Mouse (Mus musculus): ENCODE measurements around the gene Elf1. TPM values are rescaled to one million over a fixed set of nuclear protein-coding genes. Genes with fewer than 3 reads are reported as not detected.

Elf1 gene
- polyA plus RNA-seq, 1 experiment from 2014 or later = 8.3 TPM

DNA sequence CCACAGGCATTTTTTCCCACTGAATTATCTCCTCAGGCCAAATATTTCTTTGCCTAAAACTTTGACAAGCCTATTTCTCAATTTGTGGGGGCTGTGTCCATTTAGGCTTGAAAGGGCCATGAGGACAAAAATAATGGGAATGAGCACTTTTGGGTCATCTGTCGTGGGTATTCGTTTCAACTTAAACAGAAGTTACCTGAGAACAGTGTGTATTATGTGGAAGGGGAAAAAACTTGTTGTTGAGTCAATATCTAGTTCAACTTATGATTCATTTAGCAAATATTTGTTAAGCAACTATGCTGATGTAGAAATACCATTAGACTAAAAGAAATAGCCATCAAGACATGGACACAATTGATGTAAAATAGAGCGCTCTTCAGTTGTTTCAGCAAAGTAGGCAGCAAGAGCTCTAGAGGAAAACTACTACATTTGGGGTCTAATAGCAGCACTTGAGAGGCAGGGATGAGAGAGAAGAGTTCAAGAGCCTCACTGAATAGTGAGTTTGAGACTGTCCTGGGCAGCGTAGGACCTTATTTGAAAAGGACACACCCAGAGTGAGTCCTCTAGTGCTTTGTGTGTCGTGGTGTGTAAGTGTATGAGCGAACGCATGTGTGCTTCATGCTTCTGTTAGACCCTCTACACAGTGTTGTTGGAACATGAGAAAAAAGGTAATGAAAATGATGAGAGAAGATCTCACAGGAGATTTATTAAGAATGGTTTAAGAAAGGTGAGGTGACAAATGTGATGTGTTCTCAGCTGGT is 23.4 kb downstream of the Elf1 start:
- no peak for DNase-seq (ENCODE audit: low spot score, missing footprints)
- no peaks in the 10 kb centered on the region for H3K4me1 ChIP-seq (ENCODE audit: control insufficient read depth, insufficient read depth, low read length)
- H3K27ac ChIP-seq (ENCODE audit: low read depth, low read length) = no peak overlapping the region
- 96% methylated on average over 7 of the region's 7 CpGs for WGBS
- no peak overlapping the region for H3K9ac ChIP-seq (ENCODE audit: low read length)
- no peaks in the 10 kb centered on the region for H3K27me3 ChIP-seq (ENCODE audit: control insufficient read depth, insufficient read depth, low read length)
- no peak for ATAC-seq (ENCODE audit: low FRiP score)
- H3K4me3 ChIP-seq (ENCODE audit: low read depth, low read length) = no peak overlapping the region
- no peaks in the 10 kb centered on the region for H3K9me3 ChIP-seq (ENCODE audit: control insufficient read depth, low read length)
- no peak overlapping the region for H3K4me2 ChIP-seq
- H3K36me3 ChIP-seq (ENCODE audit: control insufficient read depth, insufficient read depth, low read length) = no peaks in the 10 kb centered on the region

- no peak overlapping the region for H3K4me3 ChIP-seq (ENCODE audit: low read depth, low read length)
- no peaks in the 10 kb centered on the region for H3K36me3 ChIP-seq (ENCODE audit: control insufficient read depth, insufficient read depth, low read length)
- DNase-seq (ENCODE audit: low spot score, missing footprints) = no peak
- H3K27me3 ChIP-seq (ENCODE audit: control insufficient read depth, insufficient read depth, low read length) = no peaks in the 10 kb centered on the region
- H3K4me1 ChIP-seq (ENCODE audit: control insufficient read depth, insufficient read depth, low read length) = no peaks in the 10 kb centered on the region
- H3K27ac ChIP-seq (ENCODE audit: low read depth, low read length) = no peak overlapping the region
- no peak for ATAC-seq (ENCODE audit: low FRiP score)
- no peak overlapping the region for H3K9ac ChIP-seq (ENCODE audit: low read length)
- H3K9me3 ChIP-seq (ENCODE audit: control insufficient read depth, low read length) = no peaks in the 10 kb centered on the region
- no peak overlapping the region for H3K4me2 ChIP-seq
- 81% methylated on average over 9 of the region's 9 CpGs for WGBS
Measured at GRCm38 (mm10) chr14:79506207-79506606, 25.2 kb downstream of the Elf1 start.

GRCm38 (mm10) chr14:79507846-79508245 is 26.9 kb downstream of the Elf1 start:
- DNase-seq (ENCODE audit: low spot score, missing footprints) (no peak), ATAC-seq (ENCODE audit: low FRiP score) (no peak)
- Histone ChIP-seq H3K9ac (ENCODE audit: low read length) (no peak overlapping the region), H3K4me2 (no peak overlapping the region), H3K27me3 (ENCODE audit: control insufficient read depth, insufficient read depth, low read length) (no peaks in the 10 kb centered on the region), H3K4me3 (ENCODE audit: low read depth, low read length) (no peak overlapping the region), H3K9me3 (ENCODE audit: control insufficient read depth, low read length) (no peaks in the 10 kb centered on the region), H3K4me1 (ENCODE audit: control insufficient read depth, insufficient read depth, low read length) (no peaks in the 10 kb centered on the region), H3K27ac (ENCODE audit: low read depth, low read length) (no peak overlapping the region), H3K36me3 (ENCODE audit: control insufficient read depth, insufficient read depth, low read length) (no peaks in the 10 kb centered on the region)
- 68% methylated on average over 1 of the region's 1 CpGs for WGBS

DNA sequence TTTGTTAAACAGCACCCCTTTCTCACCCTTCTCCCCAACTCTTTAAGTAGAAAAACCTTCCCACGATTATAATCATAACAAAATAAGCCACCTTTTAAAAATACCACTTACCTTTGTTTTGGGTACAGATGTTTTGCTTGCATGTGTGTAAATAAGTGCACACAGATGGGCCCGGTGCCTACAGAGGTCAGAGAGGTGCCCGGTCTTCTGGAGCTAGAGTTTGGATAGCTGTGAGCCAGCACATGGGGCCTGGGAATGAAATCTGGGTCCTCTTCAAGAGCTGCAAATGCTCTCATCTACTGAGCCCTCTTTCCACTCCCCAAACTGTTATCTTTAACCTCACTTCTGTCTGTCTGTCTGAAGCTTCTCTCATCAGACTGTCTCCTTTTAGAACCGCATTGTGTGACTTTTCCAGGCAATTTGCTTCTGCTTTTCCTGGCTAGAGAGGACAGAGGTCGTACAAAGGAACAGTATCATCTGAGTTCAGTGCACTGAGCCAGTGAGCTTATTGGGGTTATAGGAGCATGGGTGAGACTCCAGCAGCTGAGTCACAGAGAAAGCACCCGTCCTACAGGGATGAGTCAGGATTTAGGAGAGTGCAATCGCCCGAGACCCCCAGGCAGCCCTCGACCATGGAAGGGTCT is 27.8 kb downstream of the Elf1 start:
- WGBS = 85% methylated on average over 9 of the region's 9 CpGs
- no peaks in the 10 kb centered on the region for H3K9me3 ChIP-seq (ENCODE audit: control insufficient read depth, low read length)
- H3K27ac ChIP-seq (ENCODE audit: low read depth, low read length) = no peak overlapping the region
- no peaks in the 10 kb centered on the region for H3K4me1 ChIP-seq (ENCODE audit: control insufficient read depth, insufficient read depth, low read length)
- no peaks in the 10 kb centered on the region for H3K36me3 ChIP-seq (ENCODE audit: control insufficient read depth, insufficient read depth, low read length)
- DNase-seq (ENCODE audit: low spot score, missing footprints) (no peak), ATAC-seq (ENCODE audit: low FRiP score) (no peak)
- H3K27me3 ChIP-seq (ENCODE audit: control insufficient read depth, insufficient read depth, low read length) = no peaks in the 10 kb centered on the region
- no peak overlapping the region for H3K4me3 ChIP-seq (ENCODE audit: low read depth, low read length)
- H3K4me2 ChIP-seq = no peak overlapping the region
- no peak overlapping the region for H3K9ac ChIP-seq (ENCODE audit: low read length)

DNA sequence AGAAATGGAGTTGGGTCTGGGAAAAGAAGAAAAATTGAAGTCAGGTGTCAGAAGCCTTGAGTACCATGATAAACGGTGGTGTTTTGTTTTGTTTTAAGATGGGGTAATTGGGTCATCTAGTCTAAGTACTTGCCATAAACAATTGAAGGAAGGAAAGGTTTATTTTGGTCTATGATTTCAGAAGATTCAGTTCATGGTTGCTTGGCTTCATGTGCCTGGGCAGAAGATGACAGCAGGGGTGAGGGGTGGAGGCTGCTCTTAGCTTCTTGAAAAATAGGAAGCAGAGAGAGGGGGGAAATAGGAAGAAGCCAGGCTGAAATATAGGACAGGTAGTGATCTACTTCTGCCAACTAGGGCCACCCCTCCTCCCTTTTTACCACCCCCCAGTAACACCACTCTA is 30.5 kb downstream of the Elf1 start:
- ATAC-seq (ENCODE audit: low FRiP score) = no peak
- no peak overlapping the region for H3K4me3 ChIP-seq (ENCODE audit: low read depth, low read length)
- DNase-seq (ENCODE audit: low spot score, missing footprints) = no peak
- no peak overlapping the region for H3K27ac ChIP-seq (ENCODE audit: low read depth, low read length)
- no peaks in the 10 kb centered on the region for H3K36me3 ChIP-seq (ENCODE audit: control insufficient read depth, insufficient read depth, low read length)
- no peak overlapping the region for H3K9ac ChIP-seq (ENCODE audit: low read length)
- no peaks in the 10 kb centered on the region for H3K9me3 ChIP-seq (ENCODE audit: control insufficient read depth, low read length)
- no peaks in the 10 kb centered on the region for H3K27me3 ChIP-seq (ENCODE audit: control insufficient read depth, insufficient read depth, low read length)
- no peak overlapping the region for H3K4me2 ChIP-seq
- no peaks in the 10 kb centered on the region for H3K4me1 ChIP-seq (ENCODE audit: control insufficient read depth, insufficient read depth, low read length)
- 91% methylated on average over 1 of the region's 1 CpGs for WGBS

- H3K27me3 ChIP-seq (ENCODE audit: control insufficient read depth, insufficient read depth, low read length) = no peaks in the 10 kb centered on the region
- H3K9ac ChIP-seq (ENCODE audit: low read length) = no peak overlapping the region
- H3K27ac ChIP-seq (ENCODE audit: low read depth, low read length) = no peak overlapping the region
- no peak overlapping the region for H3K4me2 ChIP-seq
- WGBS = 75% methylated on average over 2 of the region's 2 CpGs
- H3K36me3 ChIP-seq (ENCODE audit: control insufficient read depth, insufficient read depth, low read length) = no peaks in the 10 kb centered on the region
- ATAC-seq (ENCODE audit: low FRiP score) = no peak
- no peaks in the 10 kb centered on the region for H3K4me1 ChIP-seq (ENCODE audit: control insufficient read depth, insufficient read depth, low read length)
- no peaks in the 10 kb centered on the region for H3K9me3 ChIP-seq (ENCODE audit: control insufficient read depth, low read length)
- H3K4me3 ChIP-seq (ENCODE audit: low read depth, low read length) = no peak overlapping the region
- DNase-seq (ENCODE audit: low spot score, missing footprints) = no peak
Measured at GRCm38 (mm10) chr14:79513951-79514350, 33.0 kb downstream of the Elf1 start.

DNA sequence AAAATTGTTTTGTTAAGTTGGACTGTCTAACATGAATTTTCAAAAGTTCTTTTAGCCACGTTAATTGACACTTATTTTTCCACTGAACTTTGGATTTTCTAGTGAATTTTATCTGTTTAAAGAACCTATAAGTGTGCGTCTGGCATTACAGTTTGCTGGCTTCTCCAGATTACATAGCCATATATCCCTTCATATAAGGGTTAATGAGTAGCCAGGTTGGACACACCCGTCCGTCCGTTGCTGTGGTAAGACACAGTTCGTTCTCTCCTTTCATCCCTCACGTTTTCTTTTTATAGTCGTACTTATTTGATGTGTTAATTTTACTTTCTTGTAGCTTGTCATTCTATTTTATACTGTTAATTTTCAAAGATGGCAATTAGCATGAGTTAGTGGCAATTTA is 34.1 kb downstream of the Elf1 start:
- Histone ChIP-seq H3K9me3 (ENCODE audit: control insufficient read depth, low read length) (no peaks in the 10 kb centered on the region), H3K27me3 (ENCODE audit: control insufficient read depth, insufficient read depth, low read length) (no peaks in the 10 kb centered on the region), H3K36me3 (ENCODE audit: control insufficient read depth, insufficient read depth, low read length) (no peaks in the 10 kb centered on the region), H3K4me3 (ENCODE audit: low read depth, low read length) (no peak overlapping the region), H3K4me2 (no peak overlapping the region), H3K27ac (ENCODE audit: low read depth, low read length) (no peak overlapping the region), H3K4me1 (ENCODE audit: control insufficient read depth, insufficient read depth, low read length) (no peaks in the 10 kb centered on the region), H3K9ac (ENCODE audit: low read length) (no peak overlapping the region)
- no peak for DNase-seq (ENCODE audit: low spot score, missing footprints)
- ATAC-seq (ENCODE audit: low FRiP score) = no peak
- WGBS = 92% methylated on average over 8 of the region's 8 CpGs

DNA sequence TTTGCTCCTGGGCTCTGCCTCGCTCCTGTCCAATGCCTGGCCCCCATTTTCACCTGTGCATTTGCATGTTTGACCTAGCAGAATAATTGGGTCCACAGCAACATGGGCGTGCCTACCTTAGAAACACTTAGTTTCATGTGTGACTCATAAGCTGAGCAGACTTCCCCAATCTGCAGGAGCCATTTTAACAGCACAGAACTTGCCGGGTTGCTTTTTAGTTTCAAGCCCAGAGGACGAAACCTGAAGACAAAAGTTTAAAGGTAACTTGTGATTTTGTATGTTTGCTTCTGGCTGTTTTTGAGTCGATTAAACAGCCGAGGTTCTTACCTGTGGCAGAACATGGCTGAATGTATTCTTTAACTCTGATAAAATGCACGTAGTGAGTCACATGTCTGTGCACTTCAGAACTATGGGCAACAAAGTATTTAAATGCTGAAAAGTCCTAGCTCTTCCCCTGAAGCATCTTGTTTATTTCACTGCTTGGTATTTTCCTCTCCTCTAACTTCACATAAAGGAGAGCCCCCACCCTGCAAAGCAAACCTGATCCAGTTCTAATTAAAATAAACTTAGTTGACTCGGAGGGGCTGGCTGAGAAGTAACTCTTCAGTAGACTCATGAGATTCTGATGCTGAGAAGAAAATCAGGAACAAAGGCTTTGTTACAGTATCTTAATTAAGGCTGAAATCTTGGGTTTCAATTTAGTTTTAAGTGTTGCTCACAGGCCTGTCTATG is 34.7 kb downstream of the Elf1 start:
- 81% methylated on average over 8 of the region's 8 CpGs for WGBS

GRCm38 (mm10) chr14:79516243-79516610 is 35.2 kb downstream of the Elf1 start:
- H3K4me2 ChIP-seq = no peak overlapping the region
- no peaks in the 10 kb centered on the region for H3K36me3 ChIP-seq (ENCODE audit: control insufficient read depth, insufficient read depth, low read length)
- no peak for DNase-seq (ENCODE audit: low spot score, missing footprints)
- no peaks in the 10 kb centered on the region for H3K9me3 ChIP-seq (ENCODE audit: control insufficient read depth, low read length)
- no peak overlapping the region for H3K27ac ChIP-seq (ENCODE audit: low read depth, low read length)
- no peak for ATAC-seq (ENCODE audit: low FRiP score)
- H3K4me3 ChIP-seq (ENCODE audit: low read depth, low read length) = no peak overlapping the region
- WGBS = 87% methylated on average over 5 of the region's 5 CpGs
- no peak overlapping the region for H3K9ac ChIP-seq (ENCODE audit: low read length)
- H3K4me1 ChIP-seq (ENCODE audit: control insufficient read depth, insufficient read depth, low read length) = no peaks in the 10 kb centered on the region
- H3K27me3 ChIP-seq (ENCODE audit: control insufficient read depth, insufficient read depth, low read length) = no peaks in the 10 kb centered on the region

More for the DNA sequence above, 34.7 kb downstream of the Elf1 start:
- H3K36me3 ChIP-seq (ENCODE audit: control insufficient read depth, insufficient read depth, low read length) = no peaks in the 10 kb centered on the region
- ATAC-seq (ENCODE audit: low FRiP score) = no peak
- no peaks in the 10 kb centered on the region for H3K9me3 ChIP-seq (ENCODE audit: control insufficient read depth, low read length)
- H3K27ac ChIP-seq (ENCODE audit: low read depth, low read length) = no peak overlapping the region
- H3K4me1 ChIP-seq (ENCODE audit: control insufficient read depth, insufficient read depth, low read length) = no peaks in the 10 kb centered on the region
- H3K4me2 ChIP-seq = no peak overlapping the region
- H3K27me3 ChIP-seq (ENCODE audit: control insufficient read depth, insufficient read depth, low read length) = no peaks in the 10 kb centered on the region
- H3K4me3 ChIP-seq (ENCODE audit: low read depth, low read length) = no peak overlapping the region
- DNase-seq (ENCODE audit: low spot score, missing footprints) = no peak
- H3K9ac ChIP-seq (ENCODE audit: low read length) = no peak overlapping the region
